Mouse (Mus musculus) liver, embryonic 16.5 days (tissue): Measurements from ENCODE around the gene Glyctk. TPM values are rescaled to one million over a fixed set of nuclear protein-coding genes. Genes with fewer than 3 reads are reported as not detected.
A peak's percentile ranks its signal among the peaks of the same experiment; 100 is the strongest.

Source experiments
- ATAC-seq: fragments of 200-750 bp; cut with Nextera tagmentation; 2 replicates; pipeline ENCODE4 v1.8.0; 2017; ENCODE audit warnings: low read depth, mild to moderate bottlenecking, moderate number of reproducible peaks, moderate library complexity
- H3K27ac ChIP-seq: fragments of 300-500 bp; sonication (generic); 2 replicates; pipeline ENCODE4 v1.5.1; 2014; ENCODE audit warnings: mild to moderate bottlenecking, low read length
- H3K27me3 ChIP-seq: fragments of 300-500 bp; sonication (generic); 2 replicates; pipeline ENCODE4 v1.6.1; 2014; ENCODE audit warnings: low read depth, low read length, mixed read lengths; ENCODE audit not compliant: control insufficient read depth, insufficient read depth
- H3K36me3 ChIP-seq: fragments of 300-500 bp; sonication (generic); 2 replicates; pipeline ENCODE4 v1.6.1; 2014; ENCODE audit warnings: mild to moderate bottlenecking; ENCODE audit not compliant: control insufficient read depth, insufficient read depth
- H3K4me1 ChIP-seq: fragments of 300-500 bp; sonication (generic); 2 replicates; pipeline ENCODE4 v1.6.1; 2014; ENCODE audit warnings: low read depth, low read length, mixed read lengths; ENCODE audit not compliant: control insufficient read depth
- H3K4me2 ChIP-seq: fragments of 300-500 bp; sonication (generic); 2 replicates; pipeline ENCODE4 v1.6.1; 2014; ENCODE audit warnings: low read depth, low read length, mixed read lengths
- H3K4me3 ChIP-seq: fragments of 300-500 bp; sonication (generic); 2 replicates; pipeline ENCODE4 v1.5.1; 2014; ENCODE audit warnings: low read depth, mild to moderate bottlenecking, low read length
- H3K9ac ChIP-seq: fragments of 300-500 bp; sonication (generic); 2 replicates; pipeline ENCODE4 v1.6.1; 2014; ENCODE audit warnings: low read depth, low read length
- H3K9me3 ChIP-seq: fragments of 300-500 bp; sonication (generic); replicated peaks from 2 replicates; pipeline ENCODE4 v1.6.1; 2016; ENCODE audit warnings: low read length; ENCODE audit not compliant: control insufficient read depth
- WGBS: fragments of 180-500 bp; shearing (Covaris S2); extraction: QIAGEN DNeasy Blood & Tissue Kit; methylation state at CpG from one replicate; pipeline ENCODE4 v1.1.7; 2014; ENCODE audit not compliant: insufficient replicate concordance; 5-methylcytosine and 5-hydroxymethylcytosine counted together
- microRNA counts: library from miRNA; unstranded; fragments of <30 nt; microRNA quantifications from one replicate; lab custom pipeline; 2016
- microRNA-seq: library from miRNA; unstranded; fragments of <30 nt; microRNA quantifications from one replicate; pipeline ENCODE4, GENCODE M21; 2016
- polyA plus RNA-seq: library from polyadenylated mRNA; unstranded; fragments of >200 nt; fragmentation: Nextera tagmentation; extraction: Ambion mirVana; gene quantifications from 2 replicates; pipeline ENCODE4 v1.2.1, GENCODE M21; 2015

Glyctk gene
- polyA plus RNA-seq, 1 experiment from 2014 or later, result 33.0 TPM

GRCm38 (mm10) chr9:106115801-106116424 is 42.0 kb downstream of the Glyctk start:
- no peak overlapping the region for H3K4me3 ChIP-seq
- H3K4me1 ChIP-seq, result no peaks in the 10 kb centered on the region
- H3K27me3 ChIP-seq, result no peaks in the 10 kb centered on the region
- ATAC-seq, result no peak
- H3K9me3 ChIP-seq, result peaks cover 6% of the 10 kb centered on the region; the same call in 1 of the 2 replicates
- H3K9ac ChIP-seq, result no peak overlapping the region
- H3K27ac ChIP-seq, result no peak overlapping the region
- no peak overlapping the region for H3K4me2 ChIP-seq
- H3K36me3 ChIP-seq, result no peaks in the 10 kb centered on the region
- 37% methylated on average over 13 of the region's 13 CpGs for WGBS

DNA sequence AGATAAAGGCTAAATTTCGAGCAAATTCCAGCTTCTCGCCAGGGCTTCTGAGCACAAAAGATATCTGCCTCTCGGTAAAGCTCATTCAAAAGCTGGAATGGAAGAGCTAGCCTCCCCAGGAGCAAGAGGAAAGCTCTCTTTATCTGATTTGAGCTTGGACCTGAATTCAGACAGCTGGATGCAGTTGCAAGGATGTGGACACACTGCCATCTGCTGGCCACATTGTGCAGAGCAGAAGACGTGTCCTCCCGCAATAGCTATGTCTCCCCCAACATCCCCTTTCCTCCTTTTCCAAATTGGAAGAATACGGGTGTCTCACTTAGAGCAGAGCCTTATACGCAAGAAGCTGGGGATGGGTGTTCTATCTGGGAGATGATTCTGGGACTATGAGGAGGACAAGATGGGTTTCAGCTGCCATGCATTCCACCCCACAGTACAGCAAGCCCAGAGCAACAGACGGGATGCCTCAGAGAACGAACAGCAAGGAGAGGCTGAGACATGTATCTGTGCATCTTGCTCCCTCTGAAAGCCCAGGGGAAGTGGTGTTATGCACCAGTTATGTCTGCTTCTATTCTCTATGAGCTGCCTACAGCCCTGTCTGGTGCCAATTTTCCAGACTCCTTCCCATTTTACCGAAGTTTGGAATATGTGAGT is 45.0 kb downstream of the Glyctk start:
- WGBS, result 30% methylated on average over 10 of the region's 10 CpGs
- no peaks in the 10 kb centered on the region for H3K4me1 ChIP-seq
- no peak overlapping the region for H3K4me3 ChIP-seq
- ATAC-seq, result no peak
- no peak overlapping the region for H3K4me2 ChIP-seq
- H3K36me3 ChIP-seq, result no peaks in the 10 kb centered on the region
- H3K9me3 ChIP-seq, result peaks cover 6% of the 10 kb centered on the region; the same call in 1 of the 2 replicates
- H3K9ac ChIP-seq, result no peak overlapping the region
- H3K27me3 ChIP-seq, result no peaks in the 10 kb centered on the region
- no peak overlapping the region for H3K27ac ChIP-seq

- no peak overlapping the region for H3K4me3 ChIP-seq
- H3K9ac ChIP-seq, result no peak overlapping the region
- no peaks in the 10 kb centered on the region for H3K36me3 ChIP-seq
- H3K4me2 ChIP-seq, result no peak overlapping the region
- no peak overlapping the region for H3K27ac ChIP-seq
- H3K9me3 ChIP-seq, result peaks cover 3% of the 10 kb centered on the region; the same call in 1 of the 2 replicates
- 59% methylated on average over 9 of the region's 9 CpGs for WGBS
- no peaks in the 10 kb centered on the region for H3K27me3 ChIP-seq
- ATAC-seq, result no peak
- H3K4me1 ChIP-seq, result no peaks in the 10 kb centered on the region
Measured at GRCm38 (mm10) chr9:106106241-106106640, 51.7 kb downstream of the Glyctk start.

DNA sequence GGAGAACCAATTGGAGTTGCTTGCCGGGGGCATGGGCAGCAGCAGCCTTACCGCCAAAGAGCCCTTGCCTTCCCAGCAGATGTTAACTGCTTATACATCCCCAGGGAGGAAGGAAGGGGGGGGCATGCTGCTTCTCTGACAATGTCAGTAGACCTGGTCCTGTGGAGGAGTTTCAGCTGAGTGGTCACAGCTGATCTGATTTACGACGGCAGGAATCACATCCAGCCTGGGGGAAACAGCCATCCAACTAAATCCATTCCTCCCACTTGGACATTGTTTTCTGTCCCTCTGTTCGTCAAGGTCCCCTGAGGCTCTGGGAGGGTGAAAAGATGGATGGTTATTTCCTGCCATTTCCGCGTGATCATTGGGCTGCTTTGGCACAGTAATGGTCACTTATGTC is 53.5 kb downstream of the Glyctk start:
- 73% methylated on average over 7 of the region's 7 CpGs for WGBS
- H3K4me1 ChIP-seq, result no peaks in the 10 kb centered on the region
- no peak for ATAC-seq
- H3K36me3 ChIP-seq, result no peaks in the 10 kb centered on the region
- H3K9me3 ChIP-seq, result no peaks in the 10 kb centered on the region
- H3K9ac ChIP-seq, result no peak overlapping the region
- H3K27ac ChIP-seq, result no peak overlapping the region
- no peak overlapping the region for H3K4me2 ChIP-seq
- no peak overlapping the region for H3K4me3 ChIP-seq
- no peaks in the 10 kb centered on the region for H3K27me3 ChIP-seq

MicroRNA genes within 50 kb of the gene (microRNA counts, 519-probe panel; counts per million panel counts)
- microRNA mmu-let-7g (lab: Ali Mortazavi, UCI), result 4,083 counts per million, percentile 97 among the panel's probes with 10 or more counts

Small RNA genes lying within 50 kb of the gene (microRNA-seq; reads per million reads assigned to microRNA genes)
- gene Mir135a-1 (not detected), gene Mirlet7g (84,234 reads per million, percentile 100 among the genes with 10 or more reads in this experiment)

Other genes starting within 250 kb of the Glyctk start
- gene Col6a5, start 197.5 kb downstream of the Glyctk start, polyA plus RNA-seq, result 0.19 TPM in 1 of 2 replicates, not detected in the other
- gene Col6a4, start 61.4 kb downstream of the Glyctk start, polyA plus RNA-seq, result 0.47 TPM in 1 of 2 replicates, not detected in the other
- gene Wdr82, start 12.8 kb upstream of the Glyctk start, polyA plus RNA-seq, result 5.8 and 6.0 TPM in 2 replicates
- gene Ppm1m, start 41.6 kb upstream of the Glyctk start, polyA plus RNA-seq, result 9.7 and 11.5 TPM in 2 replicates
- gene Twf2, start 45.0 kb upstream of the Glyctk start, polyA plus RNA-seq, result 19.7 and 21.2 TPM in 2 replicates
- gene Tlr9, start 64.5 kb upstream of the Glyctk start, polyA plus RNA-seq, result 0.04 and 0.05 TPM in 2 replicates
- 53.9 and 57.9 TPM in 2 replicates for gene Alas1, start 90.5 kb upstream of the Glyctk start, polyA plus RNA-seq
- 20.3 and 21.0 TPM in 2 replicates for gene Poc1a, start 122.9 kb upstream of the Glyctk start, polyA plus RNA-seq
- 2.1 and 2.7 TPM in 2 replicates for gene Dusp7, start 210.5 kb upstream of the Glyctk start, polyA plus RNA-seq